Mouse (Mus musculus): ENCODE data around the gene Prr7. TPM values are rescaled to one million over a fixed set of nuclear protein-coding genes. Genes with fewer than 3 reads are reported as not detected.

Prr7 gene
- total RNA-seq, 1 experiment from 2014 or later: not detected

DNA sequence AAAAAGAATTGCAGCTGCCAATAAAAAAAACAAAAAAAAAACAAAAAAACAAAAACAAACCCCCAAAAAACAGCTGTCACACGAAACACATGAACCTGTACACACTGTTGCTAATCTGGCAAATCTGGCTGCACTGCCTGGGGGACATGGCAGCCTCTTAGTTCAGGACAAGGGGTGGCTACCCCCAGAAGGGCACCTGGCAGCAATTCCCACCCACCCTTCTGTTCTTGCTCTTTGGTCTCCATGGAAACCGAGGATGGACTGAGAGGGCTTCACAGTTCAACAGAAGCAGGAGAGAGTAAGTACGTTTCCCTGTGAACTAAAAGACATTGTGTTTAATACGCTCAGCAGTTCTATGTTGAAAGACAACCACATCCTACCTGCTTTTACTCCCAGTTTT, 31.6 kb downstream of the Prr7 start:
- no peak for ATAC-seq (replicated peaks; ENCODE audit: insufficient number of reproducible peaks, low FRiP score, low TSS enrichment, poor library complexity, severe bottlenecking)

DNA sequence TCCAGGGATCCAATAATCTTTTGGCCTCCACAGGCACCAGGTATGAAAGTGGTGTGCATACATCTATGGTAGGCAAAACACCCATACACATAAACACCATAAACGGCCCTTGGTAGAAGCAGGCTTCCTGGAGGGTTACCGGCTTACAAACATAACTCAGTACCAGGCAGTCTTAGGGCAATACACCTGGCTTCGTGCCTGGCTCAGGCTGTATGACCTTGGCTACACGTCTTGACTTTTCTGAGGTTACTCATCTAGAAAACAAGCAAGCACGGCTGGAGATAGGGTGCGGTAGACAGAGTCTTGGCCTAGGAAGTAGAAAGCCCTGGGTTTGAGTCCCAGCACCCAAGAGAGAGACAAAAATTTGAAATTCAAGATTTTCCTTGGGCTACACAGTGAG, 32.6 kb downstream of the Prr7 start:
- ATAC-seq (replicated peaks; ENCODE audit: insufficient number of reproducible peaks, low FRiP score, low TSS enrichment, poor library complexity, severe bottlenecking): no peak

DNA sequence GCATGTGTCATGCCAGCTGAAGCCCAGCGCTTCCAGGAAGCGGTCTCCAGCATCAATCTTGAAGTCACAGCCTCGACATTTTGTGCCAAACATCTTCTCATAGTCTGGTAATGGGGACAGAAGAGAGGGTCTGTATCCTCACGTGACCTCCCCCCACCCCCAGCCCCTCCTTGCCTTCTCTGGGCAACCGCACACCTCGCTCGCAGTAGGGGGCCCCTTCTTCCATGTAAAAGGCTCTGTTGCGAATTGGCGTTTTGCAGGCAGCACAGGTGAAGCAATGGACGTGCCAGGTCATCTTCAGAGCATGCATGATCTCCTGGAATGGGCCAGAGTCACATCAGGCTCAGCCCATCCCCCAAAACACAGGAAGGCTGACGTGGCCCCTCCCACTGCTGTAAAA, 34.8 kb downstream of the Prr7 start:
- no peak for ATAC-seq (replicated peaks; ENCODE audit: insufficient number of reproducible peaks, low FRiP score, low TSS enrichment, poor library complexity, severe bottlenecking)

DNA sequence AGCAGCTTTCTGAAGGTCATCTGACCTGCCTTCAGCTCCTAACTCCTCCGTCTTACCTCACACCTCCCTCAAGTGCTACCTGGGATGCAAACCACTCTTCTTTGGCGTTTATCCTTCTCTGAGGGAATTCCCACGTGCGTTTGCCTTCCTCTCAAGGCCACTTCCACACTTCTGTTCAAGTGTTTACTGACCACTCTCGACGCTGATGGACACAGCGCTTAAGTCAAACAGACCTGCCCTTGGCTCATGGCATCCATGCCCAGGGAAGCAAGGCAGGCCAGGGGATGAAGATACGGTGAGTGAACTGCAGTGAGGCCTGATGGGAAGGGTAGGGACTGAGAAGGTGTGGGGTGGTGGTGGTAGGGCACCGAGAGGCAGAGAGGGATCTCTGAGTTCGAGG, 36.5 kb downstream of the Prr7 start:
- ATAC-seq (replicated peaks; ENCODE audit: insufficient number of reproducible peaks, low FRiP score, low TSS enrichment, poor library complexity, severe bottlenecking): no peak

DNA sequence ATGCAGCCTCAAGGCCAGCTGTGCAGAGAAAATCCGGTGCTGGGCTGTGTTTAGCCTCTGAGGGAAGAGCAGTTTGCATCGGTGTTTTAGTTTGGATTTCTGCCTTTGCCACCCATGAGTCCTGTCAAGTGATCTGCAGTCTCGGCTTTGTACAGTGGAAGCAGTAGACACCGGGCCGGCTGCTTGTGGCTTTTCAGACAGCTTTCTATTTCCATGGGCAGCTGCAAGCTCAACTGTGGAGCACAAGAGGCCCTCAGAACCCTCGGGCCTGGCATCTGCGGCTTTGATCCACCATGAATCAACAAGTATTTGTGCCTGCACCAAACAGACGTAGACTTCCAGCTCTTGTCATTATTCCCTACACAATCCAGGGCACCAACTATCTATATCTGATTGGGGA, 38.3 kb downstream of the Prr7 start:
- no peak for ATAC-seq (replicated peaks; ENCODE audit: insufficient number of reproducible peaks, low FRiP score, low TSS enrichment, poor library complexity, severe bottlenecking)

DNA sequence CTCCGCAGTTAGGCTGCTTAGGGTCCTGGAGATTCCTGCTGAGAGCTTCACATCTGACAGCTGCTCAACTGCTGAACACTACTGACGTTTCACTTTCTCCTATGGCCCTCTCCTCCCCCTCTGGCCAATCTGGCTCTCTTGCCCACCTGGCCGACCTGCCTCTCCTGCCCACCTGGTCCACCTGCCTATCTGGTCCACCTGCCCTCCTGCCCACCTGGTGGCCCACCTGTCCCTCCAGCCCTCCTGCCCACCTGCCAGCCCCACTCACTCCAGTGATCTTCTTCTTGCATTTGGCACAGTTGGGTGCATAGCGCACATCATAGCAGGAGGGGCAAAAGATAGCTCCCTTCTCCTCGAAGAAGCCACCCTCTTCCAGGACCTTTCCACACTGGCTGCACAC, 40.3 kb downstream of the Prr7 start:
- ATAC-seq (replicated peaks; ENCODE audit: insufficient number of reproducible peaks, low FRiP score, low TSS enrichment, poor library complexity, severe bottlenecking): no peak

DNA sequence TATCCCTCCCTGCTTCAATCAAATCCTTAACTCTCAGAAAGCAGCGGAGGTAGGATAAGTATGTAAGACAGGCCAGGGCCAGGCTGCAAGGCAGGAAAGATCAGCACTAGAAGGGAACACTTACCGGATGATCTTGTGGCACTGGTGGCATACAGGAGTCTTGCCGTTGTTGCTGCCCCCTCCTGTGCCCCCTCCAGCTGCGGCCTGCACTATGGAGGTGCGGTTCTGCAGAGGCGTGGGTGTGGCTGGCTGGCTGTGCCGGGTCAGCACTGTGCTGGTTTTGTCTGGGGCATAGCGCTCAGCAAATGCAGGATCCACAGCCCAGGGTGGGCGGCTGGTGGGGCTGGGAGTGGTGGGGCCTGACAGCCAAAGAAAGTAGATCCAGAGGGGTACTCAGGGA, 41.7 kb downstream of the Prr7 start:
- ATAC-seq (replicated peaks; ENCODE audit: insufficient number of reproducible peaks, low FRiP score, low TSS enrichment, poor library complexity, severe bottlenecking): no peak

DNA sequence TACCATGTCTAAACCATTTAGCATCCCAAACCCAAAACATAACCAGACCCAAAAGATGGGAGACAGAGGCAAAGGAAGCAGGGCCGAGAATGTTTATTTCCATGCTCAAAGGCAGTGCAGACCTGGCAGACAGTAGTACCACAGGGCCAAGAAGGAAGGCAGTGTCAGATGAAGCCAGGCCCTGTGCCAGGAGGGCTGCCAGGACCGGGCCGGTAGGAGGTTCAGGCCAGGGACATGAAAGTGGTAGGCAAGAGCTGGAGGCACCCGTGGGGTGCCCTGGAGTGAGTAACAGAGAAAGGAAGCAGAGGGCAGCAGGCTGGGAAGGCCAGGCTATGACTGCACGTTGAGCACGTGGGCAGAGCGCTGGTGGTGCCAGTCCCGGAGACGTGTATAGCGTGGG, 42.6 kb downstream of the Prr7 start:
- no peak for ATAC-seq (replicated peaks; ENCODE audit: insufficient number of reproducible peaks, low FRiP score, low TSS enrichment, poor library complexity, severe bottlenecking)

DNA sequence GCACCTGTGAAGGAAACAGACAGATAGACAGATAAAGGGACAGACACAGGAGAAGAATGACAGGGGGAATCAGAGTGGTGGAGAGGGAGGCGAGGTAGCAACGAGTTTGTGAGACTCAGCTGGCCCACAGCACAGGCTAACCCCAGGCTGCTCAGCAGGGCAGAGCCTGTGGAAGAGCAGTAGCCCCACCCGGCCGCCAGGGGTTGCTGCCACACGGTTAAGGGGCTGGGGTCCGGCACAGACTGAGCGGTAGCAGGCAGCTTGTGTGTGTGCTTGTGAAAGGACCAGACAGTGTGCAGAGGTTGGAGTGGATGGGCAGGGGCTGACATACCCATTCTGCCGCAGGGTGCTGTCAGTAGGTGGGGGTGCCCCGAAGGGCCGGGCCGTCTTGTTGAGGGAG, 43.8 kb downstream of the Prr7 start:
- no peak for ATAC-seq (replicated peaks; ENCODE audit: insufficient number of reproducible peaks, low FRiP score, low TSS enrichment, poor library complexity, severe bottlenecking)

DNA sequence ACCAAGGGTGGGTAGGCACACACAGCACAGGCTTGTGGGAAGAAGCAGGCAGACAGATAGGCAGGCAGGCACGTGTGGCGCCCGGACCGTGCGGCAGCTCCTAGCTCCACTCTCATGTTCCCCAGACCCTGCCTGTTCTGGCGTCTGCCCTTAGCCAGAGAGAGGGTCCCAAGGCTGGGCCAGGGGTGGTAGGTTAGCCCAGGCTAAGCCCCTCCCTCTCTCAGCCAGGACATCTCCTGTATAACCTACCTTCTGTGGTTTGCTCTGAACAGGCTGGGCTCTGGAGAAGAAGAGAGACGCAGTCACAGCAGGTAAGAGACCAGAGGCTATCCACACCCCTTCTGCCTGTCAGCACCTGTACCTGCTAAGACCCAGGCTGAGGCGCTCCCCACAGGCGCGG, 44.5 kb downstream of the Prr7 start:
- ATAC-seq (replicated peaks; ENCODE audit: insufficient number of reproducible peaks, low FRiP score, low TSS enrichment, poor library complexity, severe bottlenecking): no peak

DNA sequence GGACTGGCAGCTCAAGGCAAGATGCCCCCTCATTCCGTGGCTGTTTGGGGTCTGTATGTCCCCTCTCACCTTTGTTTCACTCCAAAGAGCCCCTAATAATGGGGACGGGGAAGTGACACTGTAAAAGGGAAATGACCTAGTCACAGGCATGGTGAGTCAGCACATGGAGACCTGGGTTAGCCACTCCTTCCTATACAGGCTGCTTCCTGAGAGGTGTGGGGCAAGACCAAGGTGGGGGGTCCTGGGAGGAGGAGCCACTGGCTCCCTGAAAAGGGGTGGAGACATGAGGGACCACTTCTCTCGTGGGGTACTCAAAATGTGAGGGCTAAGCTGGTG, 46.2 kb downstream of the Prr7 start:
- ATAC-seq (replicated peaks; ENCODE audit: insufficient number of reproducible peaks, low FRiP score, low TSS enrichment, poor library complexity, severe bottlenecking): peak; percentile 34; the same call in 1 of the 2 replicates

DNA sequence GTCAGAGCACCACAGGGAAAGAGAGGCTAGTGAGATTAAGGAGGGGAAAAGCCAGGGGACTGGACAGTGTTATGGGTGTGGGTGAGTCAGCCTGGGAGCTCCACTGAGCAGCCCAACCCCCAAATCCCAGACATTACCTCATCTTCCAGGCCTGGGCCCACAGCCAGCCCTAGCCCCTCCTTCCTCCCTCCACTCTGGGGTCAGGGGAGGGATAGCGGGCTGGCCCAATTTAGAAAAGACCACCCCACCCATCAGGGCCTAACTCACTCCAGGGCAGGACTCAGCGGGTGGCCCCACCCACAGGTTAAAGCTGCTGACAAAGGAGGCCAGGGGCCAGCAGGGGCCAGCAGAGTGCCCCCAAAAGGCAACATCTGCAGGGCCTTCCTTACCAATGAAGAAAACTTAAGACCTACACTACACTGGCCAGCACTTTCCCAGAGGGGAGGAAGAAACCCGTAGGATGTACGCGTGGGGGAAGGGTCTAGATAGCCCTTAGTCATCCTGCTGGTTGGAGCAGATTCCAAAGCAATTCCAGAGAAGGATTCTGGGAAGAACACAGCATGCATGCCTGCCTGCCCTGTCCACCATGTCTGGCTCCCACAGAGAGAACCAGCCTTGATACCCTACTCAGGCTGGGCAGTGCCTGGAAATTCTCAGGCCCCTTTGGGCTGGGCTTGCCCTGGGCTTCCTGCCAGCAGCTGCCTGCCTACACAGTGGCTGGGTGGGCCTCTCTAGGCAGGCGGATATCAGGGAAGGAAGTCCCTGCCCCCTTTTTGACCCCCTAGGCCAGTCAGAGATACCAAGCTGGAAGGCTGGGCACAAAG, 46.8 kb downstream of the Prr7 start:
- no peak for ATAC-seq (replicated peaks; ENCODE audit: insufficient number of reproducible peaks, low FRiP score, low TSS enrichment, poor library complexity, severe bottlenecking)

DNA sequence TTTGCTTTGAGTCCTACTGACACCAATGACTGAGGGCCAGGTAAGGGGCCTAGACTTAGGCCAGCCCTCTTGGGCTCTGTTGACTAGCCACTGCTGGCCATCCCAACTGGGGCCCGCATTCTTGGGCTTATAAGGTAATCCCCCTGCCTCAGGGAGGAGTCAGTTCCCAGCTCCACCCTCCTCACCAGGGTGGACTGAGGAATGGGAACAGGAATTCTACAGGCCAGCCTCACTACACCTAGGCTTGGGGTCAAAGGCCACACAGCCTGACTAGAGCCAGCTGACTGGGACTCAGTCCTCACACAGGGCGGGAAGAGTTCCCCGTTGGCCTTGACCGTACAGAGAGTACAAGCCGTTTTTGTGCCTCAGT, 47.4 kb downstream of the Prr7 start:
- no peak for ATAC-seq (replicated peaks; ENCODE audit: insufficient number of reproducible peaks, low FRiP score, low TSS enrichment, poor library complexity, severe bottlenecking)

DNA sequence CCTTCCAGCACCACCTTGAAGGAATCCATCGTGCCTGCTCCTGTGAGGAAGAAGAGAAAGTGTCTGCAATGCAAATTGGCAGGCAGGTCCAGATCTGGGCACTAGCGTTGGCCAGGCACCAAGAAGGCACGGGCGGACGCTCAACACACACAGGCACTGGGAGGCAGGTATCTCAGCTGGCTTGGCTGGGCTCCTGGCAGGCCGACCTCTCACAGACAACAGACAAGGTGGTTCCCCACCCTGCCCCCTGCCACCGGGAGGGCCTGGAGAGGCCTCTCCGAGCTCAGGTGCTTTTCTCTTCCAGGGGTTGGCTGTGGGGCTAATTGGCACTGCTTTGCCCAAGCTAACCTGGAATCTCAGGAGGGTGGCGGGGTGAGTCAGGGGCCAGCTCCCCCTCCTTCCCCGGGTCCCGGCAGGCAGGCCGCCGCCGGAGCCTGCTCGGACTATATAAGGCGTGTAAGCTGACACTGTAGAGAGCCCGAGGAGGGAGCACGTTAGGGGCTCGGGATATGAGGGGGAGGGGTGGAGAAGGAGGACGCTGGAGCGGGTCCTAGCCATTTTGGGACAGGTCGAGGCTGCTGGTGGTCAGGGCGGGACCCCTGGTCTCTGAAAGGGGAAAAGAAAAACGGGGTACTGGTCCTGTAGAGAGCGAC, 48.4 kb downstream of the Prr7 start:
- no peak for ATAC-seq (replicated peaks; ENCODE audit: insufficient number of reproducible peaks, low FRiP score, low TSS enrichment, poor library complexity, severe bottlenecking)

DNA sequence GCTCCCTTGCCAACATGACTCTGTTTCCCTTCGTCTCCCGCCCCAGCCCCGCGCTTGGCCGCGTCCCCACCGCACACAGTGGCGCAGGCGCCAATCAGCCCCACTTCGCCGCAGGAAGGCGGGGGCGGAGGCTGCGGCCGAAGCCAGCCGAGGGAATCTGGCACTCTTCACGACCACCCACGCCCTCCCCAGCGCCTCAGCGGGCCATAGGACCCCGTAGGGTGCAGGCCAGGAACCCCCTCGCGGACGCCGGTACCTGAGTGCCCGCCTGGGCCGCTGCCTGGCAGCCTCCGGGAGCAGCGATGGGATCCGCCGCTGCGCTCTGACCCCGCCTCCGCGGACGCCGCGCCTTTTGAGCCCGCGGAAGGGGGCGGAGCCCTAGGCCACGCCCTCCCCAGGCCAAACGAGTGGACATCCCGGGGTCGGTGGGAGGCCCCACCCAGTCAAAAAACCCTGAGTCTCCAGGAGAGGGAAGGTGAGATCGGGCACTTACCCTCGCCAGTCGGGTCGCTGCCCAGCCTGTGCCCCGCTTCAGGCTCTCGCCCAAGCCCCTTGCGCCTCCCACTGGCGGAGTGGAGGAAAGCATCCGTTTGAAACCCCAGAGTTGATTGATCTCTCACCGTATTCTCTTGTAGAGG, 49.2 kb downstream of the Prr7 start, which contains the start of gene Pdlim7:
Pdlim7 (minus strand) TSS at position 566 of the 638 bp plus-strand sequence.
- peak; percentile 56 for ATAC-seq (replicated peaks; ENCODE audit: insufficient number of reproducible peaks, low FRiP score, low TSS enrichment, poor library complexity, severe bottlenecking)

DNA sequence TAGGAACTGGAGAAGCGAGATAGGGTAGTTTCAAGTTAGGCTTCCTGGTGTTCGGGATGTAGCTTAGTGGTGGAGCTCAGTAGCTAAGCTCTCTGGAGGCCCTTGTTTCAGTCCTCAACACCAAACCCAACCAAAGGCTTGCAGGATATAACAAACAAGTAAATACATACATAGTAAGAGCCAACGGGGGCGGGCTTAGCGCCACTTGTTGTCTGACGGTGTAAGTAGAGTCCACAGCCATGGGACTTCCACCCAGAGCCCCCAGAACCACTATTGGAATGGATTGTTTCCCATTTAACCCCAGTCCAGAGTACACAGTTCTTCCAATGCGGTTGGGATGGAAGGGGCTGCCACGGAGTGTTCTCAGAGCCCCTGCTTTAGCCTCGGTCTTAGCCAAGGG, 49.8 kb downstream of the Prr7 start:
- ATAC-seq (replicated peaks; ENCODE audit: insufficient number of reproducible peaks, low FRiP score, low TSS enrichment, poor library complexity, severe bottlenecking): no peak

DNA sequence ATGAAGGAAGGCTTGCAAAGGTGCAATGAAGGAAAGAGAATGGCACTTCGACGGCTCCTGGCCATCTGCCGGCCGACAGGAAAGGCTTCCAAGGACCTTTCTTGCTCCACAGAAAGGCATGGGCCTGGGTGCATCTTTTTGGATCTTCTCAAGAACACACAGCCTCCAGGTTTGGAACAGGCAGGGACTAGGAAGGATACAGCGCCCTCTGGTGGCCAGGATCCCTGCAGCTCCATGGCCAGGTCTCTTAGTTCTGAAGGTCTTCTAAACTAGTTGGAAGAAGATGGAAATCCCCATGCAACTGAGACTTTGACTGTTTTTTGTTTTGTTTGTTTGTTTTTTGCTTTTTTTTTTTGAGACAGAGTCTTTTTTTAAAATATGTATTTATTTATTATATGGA, 52.9 kb downstream of the Prr7 start:
- peak; percentile 64 for ATAC-seq (replicated peaks; ENCODE audit: insufficient number of reproducible peaks, low FRiP score, low TSS enrichment, poor library complexity, severe bottlenecking)

DNA sequence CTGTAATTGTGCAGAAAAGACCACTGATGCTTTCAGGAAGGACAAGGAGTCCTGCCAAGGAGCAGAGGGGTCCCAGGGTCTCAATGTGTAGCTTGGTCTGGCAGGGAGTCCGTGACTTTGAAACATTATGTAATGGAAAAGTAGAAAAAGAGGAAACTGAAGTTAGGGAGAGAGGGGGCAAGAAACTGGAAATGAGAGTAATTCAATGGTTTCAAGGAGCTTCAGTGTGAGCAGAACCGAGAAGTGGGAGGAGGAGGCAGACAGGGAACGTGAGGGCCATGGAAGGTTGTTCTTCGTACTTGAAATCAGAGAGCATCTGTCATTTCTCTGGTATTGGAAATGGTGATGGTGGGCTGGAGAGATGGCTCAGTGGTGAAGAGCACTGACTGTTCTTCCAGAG, 55.5 kb downstream of the Prr7 start:
- ATAC-seq (replicated peaks; ENCODE audit: insufficient number of reproducible peaks, low FRiP score, low TSS enrichment, poor library complexity, severe bottlenecking): peak; percentile 32

DNA sequence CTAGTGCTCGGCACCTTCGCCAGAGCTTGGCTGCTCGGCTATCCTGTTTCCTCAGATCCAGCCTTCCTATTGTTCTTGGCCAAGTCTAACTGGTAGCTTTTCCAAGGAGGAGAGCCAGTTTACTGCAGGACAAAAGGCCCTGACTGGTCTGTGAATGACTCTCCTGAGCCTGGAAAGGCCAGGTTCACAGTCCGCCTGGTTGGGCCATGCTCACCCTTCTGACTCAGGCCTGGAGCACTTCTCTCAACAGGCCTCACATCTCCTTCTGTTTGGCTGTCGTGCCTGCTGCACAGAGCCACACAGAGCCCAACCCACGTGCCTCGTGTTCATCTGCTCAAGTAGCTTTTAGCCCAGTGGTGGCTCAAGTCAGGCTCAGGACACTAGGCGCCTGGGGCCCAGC, 58.7 kb downstream of the Prr7 start:
- ATAC-seq (replicated peaks; ENCODE audit: insufficient number of reproducible peaks, low FRiP score, low TSS enrichment, poor library complexity, severe bottlenecking): no peak
